Mouse (Mus musculus) intestine, postnatal 0 days (tissue): ENCODE measurements around the gene Scnn1g. TPM values are rescaled to one million over a fixed set of nuclear protein-coding genes. Genes with fewer than 3 reads are reported as not detected.

Source experiments
- ATAC-seq: fragments of 200-750 bp; cut with Nextera tagmentation; 2 replicates; pipeline ENCODE4 v1.8.0; 2017; ENCODE audit warnings: mild to moderate bottlenecking, moderate TSS enrichment, moderate library complexity
- H3K27ac ChIP-seq: fragments of 300-500 bp; sonication (generic); 2 replicates; pipeline ENCODE4 v1.5.1; 2014; ENCODE audit warnings: mild to moderate bottlenecking, low read depth, low read length, moderate library complexity
- H3K27me3 ChIP-seq: fragments of 300-500 bp; sonication (generic); replicated peaks from 2 replicates; pipeline ENCODE4 v1.6.1; 2014; ENCODE audit warnings: low read length, mixed read lengths; ENCODE audit not compliant: control insufficient read depth, insufficient read depth
- H3K36me3 ChIP-seq: fragments of 300-500 bp; sonication (generic); 2 replicates; pipeline ENCODE4 v1.6.1; 2014; ENCODE audit warnings: mild to moderate bottlenecking, moderate library complexity; ENCODE audit not compliant: control insufficient read depth, insufficient read depth
- H3K4me1 ChIP-seq: fragments of 300-500 bp; sonication (generic); replicated peaks from 2 replicates; pipeline ENCODE4 v1.6.1; 2014; ENCODE audit warnings: antibody characterized with exemption, low read length, mixed read lengths; ENCODE audit not compliant: control insufficient read depth, insufficient read depth
- H3K4me2 ChIP-seq: fragments of 300-500 bp; sonication (generic); replicated peaks from 2 replicates; pipeline ENCODE4 v1.6.1; 2014; ENCODE audit warnings: low read depth, mild to moderate bottlenecking, moderate library complexity
- H3K4me3 ChIP-seq: fragments of 300-500 bp; sonication (generic); 2 replicates; pipeline ENCODE4 v1.5.1; 2014; ENCODE audit warnings: low read depth, low read length
- H3K9ac ChIP-seq: fragments of 300-500 bp; sonication (generic); 2 replicates; pipeline ENCODE4 v1.6.1; 2014; ENCODE audit warnings: mild to moderate bottlenecking, low read depth, low read length
- H3K9me3 ChIP-seq: fragments of 300-500 bp; sonication (generic); 2 replicates; pipeline ENCODE4 v1.6.1; 2016; ENCODE audit warnings: mixed run types; ENCODE audit not compliant: control insufficient read depth
- CTCF ChIP-seq: sonication (generic); IDR thresholded peaks from 2 replicates; pipeline ENCODE4 v1.5.1; 2016; ENCODE audit warnings: low read depth, mild to moderate bottlenecking, control low read depth, antibody characterized with exemption, moderate library complexity
- WGBS: fragments of 180-500 bp; shearing (Covaris S2); extraction: QIAGEN DNeasy Blood & Tissue Kit; methylation state at CpG from one replicate; pipeline ENCODE4 v1.1.7; 2014; 5-methylcytosine and 5-hydroxymethylcytosine counted together
- polyA plus RNA-seq: library from polyadenylated mRNA; unstranded; fragments of >200 nt; fragmentation: Nextera tagmentation; extraction: Ambion mirVana; gene quantifications from 2 replicates; pipeline ENCODE4 v1.2.1, GENCODE M21; 2015

The Scnn1g gene
- polyA plus RNA-seq, 1 experiment from 2014 or later, result 0.57 TPM

DNA sequence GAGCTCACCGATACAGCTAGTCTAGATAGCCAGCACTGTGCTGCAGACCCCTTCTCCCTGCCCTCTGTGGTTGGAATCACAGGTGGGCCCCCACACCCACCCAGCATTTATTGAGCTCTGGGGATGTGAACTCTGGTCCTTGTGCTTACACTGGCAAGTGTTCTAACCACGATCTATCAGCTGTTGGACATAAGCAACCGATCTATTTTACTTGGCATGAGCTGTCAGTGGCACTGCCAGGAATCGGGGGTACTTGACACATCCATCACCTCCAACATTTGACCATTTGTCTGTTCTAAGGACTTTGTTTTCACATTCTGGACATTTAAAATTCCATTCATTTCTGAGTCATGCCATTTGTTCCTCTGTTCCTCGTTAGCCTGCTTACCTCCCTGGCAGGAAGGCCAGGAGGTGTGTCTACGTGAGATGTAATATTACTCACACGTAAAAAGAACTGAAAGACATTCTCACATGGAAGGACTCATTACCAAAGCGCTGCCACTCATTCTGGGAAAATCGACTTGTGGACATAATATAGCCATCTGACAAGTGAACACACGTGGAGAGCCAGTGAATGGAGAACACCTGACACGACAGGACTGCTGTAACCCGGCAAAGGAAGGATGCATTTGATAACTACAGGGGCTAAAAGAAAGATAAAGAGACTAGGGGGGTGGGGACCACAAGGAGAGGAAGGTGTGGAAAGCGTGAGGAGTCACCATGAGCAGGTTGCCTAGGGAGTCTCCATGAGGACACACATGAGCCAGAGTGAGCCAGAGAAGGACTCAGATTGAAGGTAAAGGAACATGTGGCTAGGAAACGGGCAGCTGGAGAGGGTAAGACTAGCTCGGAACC is 73.7 kb downstream of the Scnn1g start:
- H3K4me3 ChIP-seq, result no peak overlapping the region
- H3K4me2 ChIP-seq, result no peak overlapping the region
- H3K9ac ChIP-seq, result no peak overlapping the region
- H3K9me3 ChIP-seq, result no peaks in the 10 kb centered on the region
- no peak for TF ChIP-seq CTCF
- no peak overlapping the region for H3K27ac ChIP-seq
- H3K36me3 ChIP-seq, result no peaks in the 10 kb centered on the region
- WGBS, result 71% methylated on average over 15 of the region's 15 CpGs
- no peaks in the 10 kb centered on the region for H3K4me1 ChIP-seq
- H3K27me3 ChIP-seq, result no peaks in the 10 kb centered on the region
- ATAC-seq, result no peak

Other genes starting within 250 kb of the Scnn1g start
- 0.64 and 0.72 TPM in 2 replicates for gene Usp31, start 27.2 kb upstream of the Scnn1g start, polyA plus RNA-seq
- 0.27 and 0.52 TPM in 2 replicates for gene Scnn1b, start 130.6 kb downstream of the Scnn1g start, polyA plus RNA-seq
- 6.3 and 7.6 TPM in 2 replicates for gene Cog7, start 247.2 kb downstream of the Scnn1g start, polyA plus RNA-seq